Mouse (Mus musculus) limb, embryonic 13.5 days (tissue): Measurements from ENCODE around the gene Clint1. TPM values are rescaled to one million over a fixed set of nuclear protein-coding genes. Genes with fewer than 3 reads are reported as not detected.
A peak's percentile ranks its signal among the peaks of the same experiment; 100 is the strongest.

Source experiments
- ATAC-seq: fragments of 200-750 bp; cut with Nextera tagmentation; 2 replicates; pipeline ENCODE4 v1.8.0; 2017; ENCODE audit warnings: low read depth, moderate number of reproducible peaks, moderate TSS enrichment; ENCODE audit not compliant: low FRiP score
- H3K27ac ChIP-seq: fragments of 300-500 bp; sonication (generic); 2 replicates; pipeline ENCODE4 v1.5.1; 2015; ENCODE audit warnings: inconsistent platforms, mild to moderate bottlenecking, moderate library complexity
- H3K27me3 ChIP-seq: fragments of 300-500 bp; sonication (generic); 2 replicates; pipeline ENCODE4 v1.6.1; 2015; ENCODE audit warnings: mild to moderate bottlenecking, inconsistent platforms
- H3K36me3 ChIP-seq: fragments of 300-500 bp; sonication (generic); 2 replicates; pipeline ENCODE4 v1.6.1; 2015; ENCODE audit warnings: inconsistent platforms, mild to moderate bottlenecking, moderate library complexity
- H3K4me1 ChIP-seq: fragments of 300-500 bp; sonication (generic); 2 replicates; pipeline ENCODE4 v1.6.1; 2015; ENCODE audit warnings: inconsistent platforms
- H3K4me2 ChIP-seq: fragments of 300-500 bp; sonication (generic); replicated peaks from 2 replicates; pipeline ENCODE4 v1.6.1; 2015; ENCODE audit warnings: inconsistent platforms, mild to moderate bottlenecking, moderate library complexity
- H3K4me3 ChIP-seq: fragments of 300-500 bp; sonication (generic); 2 replicates; pipeline ENCODE4 v1.5.1; 2015; ENCODE audit warnings: moderate library complexity, mild to moderate bottlenecking, inconsistent platforms
- H3K9ac ChIP-seq: fragments of 300-500 bp; sonication (generic); 2 replicates; pipeline ENCODE4 v1.6.1; 2015; ENCODE audit warnings: mild to moderate bottlenecking, inconsistent platforms
- H3K9me3 ChIP-seq: fragments of 300-500 bp; sonication (generic); 2 replicates; pipeline ENCODE4 v1.6.1; 2016; ENCODE audit warnings: inconsistent platforms
- WGBS: fragments of 180-500 bp; shearing (Covaris S2); methylation state at CpG from one replicate; pipeline ENCODE4 v1.1.7; 2015; 5-methylcytosine and 5-hydroxymethylcytosine counted together
- polyA plus RNA-seq: library from polyadenylated mRNA; unstranded; fragments of >200 nt; fragmentation: Nextera tagmentation; extraction: Ambion mirVana; gene quantifications from 2 replicates; pipeline ENCODE4 v1.2.1, GENCODE M21; 2015

The Clint1 gene
- 85.1 and 86.7 TPM in 2 replicates for polyA plus RNA-seq

DNA sequence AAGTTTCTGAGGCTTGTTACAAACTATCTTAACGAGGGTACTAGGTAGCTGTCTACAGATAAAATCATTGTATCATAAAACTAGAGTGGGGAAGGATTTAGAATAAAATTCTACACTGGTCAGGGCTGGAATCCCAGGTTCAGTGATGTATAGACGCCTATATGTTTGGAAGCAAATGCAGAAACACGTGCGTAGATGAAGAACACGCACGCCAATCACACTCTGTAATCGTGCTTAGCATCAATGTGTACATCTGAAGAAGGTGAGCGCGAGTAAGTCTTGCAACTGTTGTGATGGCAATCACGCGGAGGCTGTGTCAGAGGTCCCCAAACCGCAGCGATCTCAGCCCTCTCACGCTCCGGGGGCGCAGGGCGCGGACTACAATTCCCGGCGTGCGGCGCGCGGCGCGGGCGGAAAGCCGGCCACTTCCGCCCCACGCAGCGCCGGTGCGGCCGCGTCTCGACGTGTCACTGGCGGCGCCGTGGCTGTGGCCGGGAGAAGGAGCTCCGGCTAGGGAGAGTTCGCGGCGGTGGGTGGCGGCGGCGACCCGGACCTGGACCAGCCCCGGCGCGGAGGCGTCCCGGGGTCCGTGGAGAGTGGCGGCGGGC lies at the start of gene Clint1:
Gene Clint1, plus strand, starts transcription at position 536 of the 608 bp plus-strand sequence.
- Histone ChIP-seq H3K36me3 (peaks cover 14% of the 10 kb centered on the region), H3K9me3 (no peaks in the 10 kb centered on the region), H3K4me1 (peaks cover 53% of the 10 kb centered on the region), H3K27me3 (peaks cover 5% of the 10 kb centered on the region; the same call in 1 of the 2 replicates), H3K27ac (peak within 1 kb of the TSS; percentile 53; the same call in 1 of the 2 replicates), H3K9ac (peak within 1 kb of the TSS; percentile 97), H3K4me3 (peak within 1 kb of the TSS; percentile 96), H3K4me2 (peak within 1 kb of the TSS; percentile 77)
- WGBS = under 1% methylated on average over 57 of the region's 57 CpGs
- peak; percentile 92 for ATAC-seq

GRCm38 (mm10) chr11:45804068-45804467 lies 47.8 kb upstream of the Clint1 start:
- Histone ChIP-seq H3K4me1 (peaks cover 13% of the 10 kb centered on the region), H3K27ac (no peak overlapping the region), H3K36me3 (no peaks in the 10 kb centered on the region), H3K4me2 (no peak overlapping the region), H3K9me3 (no peaks in the 10 kb centered on the region), H3K27me3 (no peaks in the 10 kb centered on the region), H3K4me3 (no peak overlapping the region), H3K9ac (no peak overlapping the region)
- 70% methylated on average over 4 of the region's 4 CpGs for WGBS
- ATAC-seq = no peak

GRCm38 (mm10) chr11:45805312-45805772 lies 46.5 kb upstream of the Clint1 start:
- no peak overlapping the region for H3K27ac ChIP-seq
- no peaks in the 10 kb centered on the region for H3K9me3 ChIP-seq
- WGBS = 79% methylated on average over 6 of the region's 6 CpGs
- H3K36me3 ChIP-seq = no peaks in the 10 kb centered on the region
- no peak overlapping the region for H3K4me3 ChIP-seq
- no peak for ATAC-seq
- H3K4me1 ChIP-seq = peaks cover 10% of the 10 kb centered on the region; the same call in 1 of the 2 replicates
- no peak overlapping the region for H3K4me2 ChIP-seq
- no peaks in the 10 kb centered on the region for H3K27me3 ChIP-seq
- no peak overlapping the region for H3K9ac ChIP-seq

GRCm38 (mm10) chr11:45805810-45806209 lies 46.0 kb upstream of the Clint1 start:
- H3K9me3 ChIP-seq = no peaks in the 10 kb centered on the region
- H3K4me3 ChIP-seq = no peak overlapping the region
- no peak overlapping the region for H3K9ac ChIP-seq
- 0 out of 2 replicates have a peak, but pooled peaks cover 10% of the 10 kb centered on the region for H3K4me1 ChIP-seq
- ATAC-seq = no peak
- H3K36me3 ChIP-seq = no peaks in the 10 kb centered on the region
- no peak overlapping the region for H3K4me2 ChIP-seq
- WGBS = 71% methylated on average over 2 of the region's 2 CpGs
- H3K27ac ChIP-seq = no peak overlapping the region
- no peaks in the 10 kb centered on the region for H3K27me3 ChIP-seq

GRCm38 (mm10) chr11:45806264-45806663 lies 45.6 kb upstream of the Clint1 start:
- Histone ChIP-seq H3K4me2 (no peak overlapping the region), H3K9me3 (no peaks in the 10 kb centered on the region), H3K36me3 (no peaks in the 10 kb centered on the region), H3K27me3 (no peaks in the 10 kb centered on the region), H3K4me1 (0 out of 2 replicates have a peak, but pooled peaks cover 10% of the 10 kb centered on the region), H3K9ac (no peak overlapping the region), H3K27ac (no peak overlapping the region), H3K4me3 (no peak overlapping the region)
- WGBS = 74% methylated on average over 2 of the region's 2 CpGs
- ATAC-seq = no peak

DNA sequence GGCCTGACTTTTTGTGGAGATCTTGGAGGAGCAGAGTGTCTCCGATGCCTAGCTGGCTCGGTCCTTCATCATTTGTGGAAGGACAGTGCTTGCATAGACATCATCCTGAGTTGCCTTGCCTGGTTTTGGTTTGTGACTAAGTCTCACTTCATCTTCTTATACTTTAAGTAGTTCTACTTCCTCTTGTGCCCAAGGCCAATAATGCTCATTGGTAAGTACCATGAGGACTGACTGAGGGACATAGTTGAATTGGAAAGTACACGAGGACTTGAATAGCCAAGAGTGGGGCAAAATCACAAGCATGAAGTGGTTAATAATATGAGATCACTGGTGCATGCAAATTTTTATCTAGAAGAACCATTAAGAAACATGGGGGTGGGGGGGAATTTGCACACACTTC lies 45.0 kb upstream of the Clint1 start:
- no peak overlapping the region for H3K27ac ChIP-seq
- no peaks in the 10 kb centered on the region for H3K9me3 ChIP-seq
- 0 out of 2 replicates have a peak, but pooled peaks cover 10% of the 10 kb centered on the region for H3K4me1 ChIP-seq
- no peak overlapping the region for H3K4me3 ChIP-seq
- no peaks in the 10 kb centered on the region for H3K36me3 ChIP-seq
- no peak for ATAC-seq
- no peaks in the 10 kb centered on the region for H3K27me3 ChIP-seq
- WGBS = 90% methylated on average over 3 of the region's 3 CpGs
- no peak overlapping the region for H3K4me2 ChIP-seq
- no peak overlapping the region for H3K9ac ChIP-seq

DNA sequence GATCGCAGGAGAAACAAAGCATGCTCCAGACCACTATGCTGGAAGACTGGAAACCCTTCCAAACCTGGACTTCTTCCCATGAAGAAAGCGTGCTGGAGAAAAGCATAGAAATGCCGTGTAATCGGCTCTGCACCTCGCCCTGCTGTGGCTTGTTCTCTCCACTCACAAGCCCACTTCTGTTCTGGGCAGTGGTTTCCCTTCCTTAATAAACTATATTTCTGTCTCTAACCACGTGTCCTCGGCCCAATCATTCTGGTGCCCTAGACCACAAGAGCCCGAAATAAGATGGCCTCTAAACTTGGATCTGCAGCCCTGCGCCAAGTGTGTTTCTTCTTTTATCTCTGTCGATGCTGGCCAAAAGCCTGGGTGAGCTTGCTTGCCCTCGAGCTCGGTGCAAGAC lies 44.0 kb upstream of the Clint1 start:
- no peak for ATAC-seq
- Histone ChIP-seq H3K27ac (no peak overlapping the region), H3K27me3 (no peaks in the 10 kb centered on the region), H3K9ac (no peak overlapping the region), H3K4me2 (no peak overlapping the region), H3K4me3 (no peak overlapping the region), H3K9me3 (no peaks in the 10 kb centered on the region), H3K4me1 (0 out of 2 replicates have a peak, but pooled peaks cover 10% of the 10 kb centered on the region), H3K36me3 (no peaks in the 10 kb centered on the region)
- WGBS = 76% methylated on average over 12 of the region's 12 CpGs

- Histone ChIP-seq H3K36me3 (no peaks in the 10 kb centered on the region), H3K9ac (no peak overlapping the region), H3K9me3 (no peaks in the 10 kb centered on the region), H3K4me1 (0 out of 2 replicates have a peak, but pooled peaks cover 10% of the 10 kb centered on the region), H3K4me3 (no peak overlapping the region), H3K4me2 (no peak overlapping the region), H3K27ac (no peak overlapping the region), H3K27me3 (no peaks in the 10 kb centered on the region)
- WGBS = 38% methylated on average over 5 of the region's 5 CpGs
- no peak for ATAC-seq
Observed at GRCm38 (mm10) chr11:45809424-45809823, 42.4 kb upstream of the Clint1 start.

GRCm38 (mm10) chr11:45810056-45810455 lies 41.8 kb upstream of the Clint1 start:
- no peak overlapping the region for H3K27ac ChIP-seq
- 72% methylated on average over 6 of the region's 6 CpGs for WGBS
- H3K4me2 ChIP-seq = no peak overlapping the region
- H3K9me3 ChIP-seq = no peaks in the 10 kb centered on the region
- no peaks in the 10 kb centered on the region for H3K36me3 ChIP-seq
- 0 out of 2 replicates have a peak, but pooled peaks cover 10% of the 10 kb centered on the region for H3K4me1 ChIP-seq
- no peak overlapping the region for H3K4me3 ChIP-seq
- no peak for ATAC-seq
- no peaks in the 10 kb centered on the region for H3K27me3 ChIP-seq
- H3K9ac ChIP-seq = no peak overlapping the region

DNA sequence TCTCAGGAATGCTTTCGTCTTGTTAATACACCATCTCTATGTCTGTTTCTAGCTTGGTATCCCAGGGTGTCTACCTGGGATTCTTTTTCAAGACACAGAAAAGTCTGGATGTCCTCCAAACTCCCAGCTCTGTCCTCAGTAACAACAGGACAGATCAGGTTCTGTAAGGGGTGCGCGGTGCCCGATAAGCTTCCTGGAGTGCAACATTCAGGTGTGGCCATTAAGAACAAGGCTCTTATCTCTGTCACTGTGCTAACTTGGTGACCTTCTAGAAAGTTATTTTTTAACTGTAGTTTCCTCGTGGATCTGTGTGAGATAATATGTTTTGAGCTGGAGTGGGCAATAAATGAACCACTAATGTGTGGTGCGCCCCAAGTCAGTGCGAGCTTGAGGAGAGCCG lies 41.0 kb upstream of the Clint1 start:
- WGBS = 94% methylated on average over 8 of the region's 8 CpGs
- no peaks in the 10 kb centered on the region for H3K36me3 ChIP-seq
- no peak overlapping the region for H3K4me2 ChIP-seq
- ATAC-seq = no peak
- H3K9me3 ChIP-seq = no peaks in the 10 kb centered on the region
- no peak overlapping the region for H3K9ac ChIP-seq
- 0 out of 2 replicates have a peak, but pooled peaks cover 10% of the 10 kb centered on the region for H3K4me1 ChIP-seq
- H3K27me3 ChIP-seq = no peaks in the 10 kb centered on the region
- no peak overlapping the region for H3K4me3 ChIP-seq
- H3K27ac ChIP-seq = no peak overlapping the region

GRCm38 (mm10) chr11:45815603-45816002 lies 36.2 kb upstream of the Clint1 start:
- no peak for ATAC-seq
- WGBS = 73% methylated on average over 10 of the region's 10 CpGs
- no peak overlapping the region for H3K4me3 ChIP-seq
- H3K4me2 ChIP-seq = no peak overlapping the region
- no peak overlapping the region for H3K9ac ChIP-seq
- H3K4me1 ChIP-seq = no peaks in the 10 kb centered on the region
- no peaks in the 10 kb centered on the region for H3K9me3 ChIP-seq
- H3K27ac ChIP-seq = no peak overlapping the region
- no peaks in the 10 kb centered on the region for H3K36me3 ChIP-seq
- no peaks in the 10 kb centered on the region for H3K27me3 ChIP-seq

- WGBS = 71% methylated on average over 1 of the region's 1 CpGs
- Histone ChIP-seq H3K4me1 (no peaks in the 10 kb centered on the region), H3K9me3 (no peaks in the 10 kb centered on the region), H3K4me3 (no peak overlapping the region), H3K27ac (no peak overlapping the region), H3K27me3 (no peaks in the 10 kb centered on the region), H3K36me3 (no peaks in the 10 kb centered on the region), H3K9ac (no peak overlapping the region), H3K4me2 (no peak overlapping the region)
- ATAC-seq = no peak
Observed at GRCm38 (mm10) chr11:45816712-45817111, 35.1 kb upstream of the Clint1 start.

- no peak overlapping the region for H3K4me3 ChIP-seq
- 44% methylated on average over 3 of the region's 3 CpGs for WGBS
- H3K4me2 ChIP-seq = no peak overlapping the region
- H3K36me3 ChIP-seq = no peaks in the 10 kb centered on the region
- no peaks in the 10 kb centered on the region for H3K27me3 ChIP-seq
- no peaks in the 10 kb centered on the region for H3K9me3 ChIP-seq
- H3K4me1 ChIP-seq = no peaks in the 10 kb centered on the region
- H3K9ac ChIP-seq = no peak overlapping the region
- no peak for ATAC-seq
- no peak overlapping the region for H3K27ac ChIP-seq
Observed at GRCm38 (mm10) chr11:45817996-45818395, 33.9 kb upstream of the Clint1 start.
